Mouse (Mus musculus) left cerebral cortex, postnatal 14 days (tissue): ENCODE data around the gene Atxn7l1. TPM values are rescaled to one million over a fixed set of nuclear protein-coding genes. Genes with fewer than 3 reads are reported as not detected.

Experiments
- DNase-seq, 2 experiments: peaks; one replicate each; pipeline ENCODE4 v3.0.0; 2021 to 2022; ENCODE audit warnings: low spot score in 2 of 2, mixed read lengths in 1 of 2
- intact Hi-C: fragments of 180-260 bp; cut with DNase I; formaldehyde crosslinking; loops from one replicate; pipeline ENCODE4 v1.15.1; 2025
- total RNA-seq, 2 experiments: library from RNA; stranded (reverse); gene quantifications; 2 replicates each; pipeline ENCODE4 v1.2.3; 2021

Gene Atxn7l1
- total RNA-seq, 2 experiments from 2014 or later = 56.9 to 65.3 TPM

DNA sequence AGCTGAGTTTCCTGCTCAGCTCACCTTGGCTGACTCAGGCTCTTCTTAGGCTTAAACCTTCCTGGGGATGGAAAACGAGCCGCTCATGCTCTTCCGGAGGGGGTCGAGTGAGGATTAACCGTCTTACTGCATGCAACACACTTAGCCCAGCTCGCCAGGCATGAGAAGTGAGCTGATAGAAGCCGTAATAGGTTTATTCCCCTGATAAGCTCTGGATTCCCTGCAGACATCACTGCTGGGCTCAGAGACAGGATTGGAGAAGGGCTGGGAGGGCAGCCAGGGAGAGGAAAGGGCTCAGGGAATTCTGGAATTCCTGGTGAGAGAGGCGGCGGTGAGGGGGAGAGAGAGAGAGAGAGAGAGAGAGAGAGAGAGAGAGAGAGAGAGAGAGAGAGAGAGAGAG is 105.7 kb downstream of the Atxn7l1 start:
- intact Hi-C loops = no loop called here
- no peak for DNase-seq

GRCm38 (mm10) chr12:33255256-33255655 is 107.8 kb downstream of the Atxn7l1 start:
- DNase-seq = no peak
- intact Hi-C loops = no loop called here

- intact Hi-C loops = no loop called here
- no peak for DNase-seq
These were observed 108.9 kb downstream of the Atxn7l1 start for GRCm38 (mm10) chr12:33256426-33256825.

DNA sequence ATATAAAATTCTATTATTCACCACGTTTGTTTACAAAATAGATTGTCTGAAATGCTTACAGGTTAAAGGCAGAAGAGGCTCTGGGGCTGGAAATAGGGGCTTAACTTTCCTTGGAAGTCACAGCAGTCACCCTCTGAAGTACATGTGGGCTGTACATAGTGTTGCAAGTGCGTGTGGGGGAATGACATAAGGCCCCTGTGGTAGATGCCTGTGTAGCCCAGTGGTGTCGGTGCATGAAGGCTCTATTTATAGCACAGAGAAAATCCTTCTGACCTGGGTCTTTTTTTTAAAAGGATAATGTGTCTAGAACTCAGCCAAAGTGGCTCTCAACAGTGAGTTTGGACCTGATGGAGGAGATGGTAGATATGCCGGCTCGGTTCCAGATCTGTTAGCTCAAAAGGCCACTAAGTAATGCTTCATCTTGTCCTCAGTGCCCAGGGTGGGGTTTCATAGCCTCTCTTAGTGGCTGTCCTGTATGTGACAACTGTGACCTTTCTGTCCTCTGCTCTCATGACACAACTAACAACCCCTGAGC is 111.6 kb downstream of the Atxn7l1 start:
- no peak for DNase-seq
- intact Hi-C loops = no loop called here

- intact Hi-C loops = loop anchor here (10.0 kb wide), 1 partner anchor 336 kb away; no protein-coding TSS in a partner anchor
- DNase-seq = no peak
These were observed 113.1 kb downstream of the Atxn7l1 start for GRCm38 (mm10) chr12:33260575-33260974.

GRCm38 (mm10) chr12:33265877-33266276 is 118.4 kb downstream of the Atxn7l1 start:
- intact Hi-C loops = loop anchor here (5.0 to 10.0 kb wide), 2 partner anchors 239 to 341 kb away; no protein-coding TSS in a partner anchor

DNA sequence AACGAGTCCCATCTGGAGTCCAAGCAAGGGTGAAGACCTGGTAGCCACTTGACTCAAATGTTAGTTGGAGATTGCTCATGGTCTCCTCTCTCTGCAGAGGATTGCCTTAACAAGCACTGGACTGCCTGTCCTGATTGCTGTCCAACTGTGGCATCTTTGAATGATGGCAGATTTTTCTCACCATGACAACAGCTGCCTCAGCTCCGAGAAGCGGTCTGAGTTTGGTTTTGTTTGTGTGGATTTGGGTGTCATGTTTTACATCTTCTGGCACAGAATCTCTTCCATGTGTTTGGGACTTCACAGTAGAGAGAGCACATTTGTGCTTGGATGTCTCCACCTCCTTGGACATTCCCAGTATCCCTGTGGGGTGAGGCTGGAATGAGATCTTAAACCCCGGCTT is 120.5 kb downstream of the Atxn7l1 start:
- intact Hi-C loops = loop anchor here (5.0 to 10.0 kb wide), 2 partner anchors 241 to 343 kb away; no protein-coding TSS in a partner anchor

More at GRCm38 (mm10) chr12:33265877-33266276, 118.4 kb downstream of the Atxn7l1 start:
- DNase-seq = no peak

GRCm38 (mm10) chr12:33269743-33270142 is 122.2 kb downstream of the Atxn7l1 start:
- DNase-seq = peak; percentile 69 to 82

More for the DNA sequence above, 120.5 kb downstream of the Atxn7l1 start:
- peak in 1 of 2 experiments; percentile 27 for DNase-seq

DNA sequence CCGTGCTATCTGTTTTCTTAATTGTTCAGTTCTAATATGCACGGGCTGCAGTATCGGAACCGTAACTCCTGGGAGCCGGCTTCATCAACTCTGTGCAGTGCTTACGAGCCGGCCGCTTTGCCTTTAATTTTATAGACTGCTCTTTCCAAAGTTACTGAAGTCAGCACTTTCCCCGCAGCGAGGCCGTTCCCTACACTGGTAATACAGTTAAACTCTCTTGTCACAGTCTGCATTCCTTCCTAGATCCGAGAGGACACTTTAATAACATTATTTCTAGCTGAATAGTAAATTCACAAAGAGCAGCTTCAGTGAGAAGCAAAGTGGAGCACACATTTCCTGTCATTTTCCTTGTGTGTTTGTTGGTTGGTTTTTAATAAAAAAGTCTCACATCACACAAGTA is 124.4 kb downstream of the Atxn7l1 start:
- DNase-seq = no peak
- intact Hi-C loops = loop anchor here (5.0 kb wide), 1 partner anchor 125 kb away; the partner anchor contains the start of gene Atxn7l1

More at GRCm38 (mm10) chr12:33269743-33270142, 122.2 kb downstream of the Atxn7l1 start:
- intact Hi-C loops = loop anchor here (5.0 to 10.0 kb wide), 3 partner anchors 122 to 345 kb away; partner anchors contain the start of gene Atxn7l1

DNA sequence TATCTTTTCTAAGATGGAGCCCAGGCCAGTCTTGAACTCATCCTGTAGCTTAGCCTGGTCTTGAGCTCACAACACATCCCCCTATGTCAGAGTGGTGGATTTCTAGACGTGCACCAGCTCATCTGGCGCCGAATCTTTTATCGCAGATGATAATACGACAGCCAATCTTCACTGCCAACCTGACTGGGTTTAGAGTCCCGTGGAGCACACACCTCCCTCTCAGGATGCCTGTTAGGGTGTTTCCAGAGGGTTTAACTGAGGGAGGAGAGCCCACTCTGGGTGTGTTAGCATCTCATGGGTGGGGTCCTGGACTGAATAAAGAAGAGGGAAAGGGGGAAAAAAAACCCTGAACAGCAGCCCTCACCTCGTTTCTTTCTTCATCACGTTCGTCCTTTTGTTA is 124.9 kb downstream of the Atxn7l1 start:
- intact Hi-C loops = loop anchor here (5.0 kb wide), 1 partner anchor 125 kb away; the partner anchor contains the start of gene Atxn7l1
- DNase-seq = no peak

DNA sequence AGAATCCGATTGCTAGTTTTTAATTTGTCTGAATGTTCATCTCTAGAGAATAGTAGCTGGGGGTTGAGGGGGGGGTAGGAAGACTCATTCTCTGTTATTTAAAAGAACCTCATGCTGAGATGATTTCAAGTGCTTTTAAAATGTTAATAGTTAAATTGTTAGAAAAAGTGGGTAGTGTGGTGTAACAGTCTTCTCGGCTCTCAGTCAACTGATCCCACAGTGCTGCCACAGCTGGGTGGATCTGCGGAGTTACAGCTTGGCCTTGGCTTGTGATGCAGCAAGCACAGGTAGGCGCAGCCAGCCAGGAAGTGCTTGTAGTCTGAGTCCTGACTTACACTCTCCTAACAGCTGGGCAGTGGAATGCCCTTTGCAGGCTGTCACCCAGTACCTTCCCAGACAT is 125.7 kb downstream of the Atxn7l1 start:
- intact Hi-C loops = loop anchor here (5.0 kb wide), 1 partner anchor 126 kb away; the partner anchor contains the start of gene Atxn7l1
- DNase-seq = no peak

- peak; percentile 27 to 33 for DNase-seq
- intact Hi-C loops = loop anchor here (5.0 kb wide), 1 partner anchor 126 kb away; the partner anchor contains the start of gene Atxn7l1
These were observed 126.2 kb downstream of the Atxn7l1 start for GRCm38 (mm10) chr12:33273668-33274067.

DNA sequence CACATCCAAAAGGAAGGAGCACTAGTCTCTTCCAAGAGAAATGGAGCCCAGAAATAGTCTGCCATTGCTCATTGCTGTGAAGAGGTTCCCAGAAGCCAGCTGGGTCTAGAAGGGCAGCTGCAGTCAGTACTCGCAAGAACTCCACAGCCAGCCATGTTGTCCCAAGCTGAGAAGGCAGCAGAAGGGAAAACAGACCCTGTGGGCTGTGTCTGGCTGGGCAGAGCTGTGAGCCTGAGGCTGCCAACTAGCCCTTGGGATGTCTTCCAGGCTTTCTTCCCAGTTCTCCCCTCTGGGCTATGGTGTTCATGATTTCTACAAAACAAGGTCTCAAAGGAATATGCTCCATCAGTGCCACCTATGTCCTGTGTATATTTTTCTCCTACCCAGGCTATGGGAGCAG is 128.5 kb downstream of the Atxn7l1 start:
- intact Hi-C loops = no loop called here
- DNase-seq = peak in 1 of 2 experiments; percentile 17

DNA sequence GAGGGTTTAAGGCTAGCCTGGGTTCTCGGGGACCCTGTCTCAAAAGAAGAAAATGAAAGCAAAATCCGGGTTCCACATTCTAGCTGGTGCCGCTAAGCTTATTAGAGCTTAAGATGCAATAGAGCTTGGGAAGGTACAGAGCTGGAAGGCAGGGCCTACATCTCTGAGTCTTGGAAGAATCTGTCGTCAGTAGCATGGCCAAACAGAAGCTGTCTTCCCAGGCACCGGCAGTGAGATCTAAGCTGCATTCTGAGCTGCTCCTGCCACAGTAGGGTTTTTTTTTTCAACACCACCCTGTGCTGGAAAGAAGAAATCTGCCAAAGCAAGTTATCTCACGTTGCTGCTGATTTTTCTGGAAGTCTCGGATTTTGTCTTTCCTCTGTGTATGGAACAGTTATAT is 129.9 kb downstream of the Atxn7l1 start:
- DNase-seq = peak in 1 of 2 experiments; percentile 32
- intact Hi-C loops = no loop called here

- no peak for DNase-seq
- intact Hi-C loops = no loop called here
These were observed 131.7 kb downstream of the Atxn7l1 start for GRCm38 (mm10) chr12:33279159-33279558.

- intact Hi-C loops = loop anchor here (2.0 kb wide), 1 partner anchor 54 kb away; no protein-coding TSS in a partner anchor
These were observed 133.3 kb downstream of the Atxn7l1 start for GRCm38 (mm10) chr12:33280805-33281204.

GRCm38 (mm10) chr12:33284344-33284936 is 136.9 kb downstream of the Atxn7l1 start:
- intact Hi-C loops = no loop called here
- no peak for DNase-seq

More at GRCm38 (mm10) chr12:33280805-33281204, 133.3 kb downstream of the Atxn7l1 start:
- DNase-seq = peak; percentile 35 to 44

GRCm38 (mm10) chr12:33285354-33285753 is 137.9 kb downstream of the Atxn7l1 start:
- intact Hi-C loops = no loop called here
- DNase-seq = no peak

- no peak for DNase-seq
- intact Hi-C loops = no loop called here
These were observed 138.6 kb downstream of the Atxn7l1 start for GRCm38 (mm10) chr12:33285933-33286649.

GRCm38 (mm10) chr12:33287686-33288085 is 140.2 kb downstream of the Atxn7l1 start:
- intact Hi-C loops = no loop called here
- no peak for DNase-seq
